Mouse (Mus musculus) ovary, adult 18-20 months (tissue): ENCODE results near the gene Clec16a.

Experiments used
- DNase-seq: peaks from one replicate; pipeline ENCODE4 v3.0.0; 2022; ENCODE audit warnings: low spot score, mixed read lengths

The Clec16a gene

GRCm38 (mm10) chr16:10787548-10788058 is 242.5 kb downstream of the Clec16a start:
- no peak for DNase-seq

- no peak for DNase-seq
These were observed 243.1 kb downstream of the Clec16a start, which contains the start of gene Tnp2 for GRCm38 (mm10) chr16:10788271-10788670. TSS of gene Tnp2 (minus strand) at chr16:10788660.

- no peak for DNase-seq
These were observed 243.7 kb downstream of the Clec16a start for GRCm38 (mm10) chr16:10788866-10789265.

GRCm38 (mm10) chr16:10790702-10791101 is 245.6 kb downstream of the Clec16a start, which contains the start of gene Prm3:
TSS of gene Prm3 (minus strand) at chr16:10790914.
- no peak for DNase-seq
